Mouse (Mus musculus): ENCODE measurements around the gene Pde10a. TPM values are rescaled to one million over a fixed set of nuclear protein-coding genes. Genes with fewer than 3 reads are reported as not detected.

The Pde10a gene
- polyA plus RNA-seq, 1 experiment = 26.2 TPM

DNA sequence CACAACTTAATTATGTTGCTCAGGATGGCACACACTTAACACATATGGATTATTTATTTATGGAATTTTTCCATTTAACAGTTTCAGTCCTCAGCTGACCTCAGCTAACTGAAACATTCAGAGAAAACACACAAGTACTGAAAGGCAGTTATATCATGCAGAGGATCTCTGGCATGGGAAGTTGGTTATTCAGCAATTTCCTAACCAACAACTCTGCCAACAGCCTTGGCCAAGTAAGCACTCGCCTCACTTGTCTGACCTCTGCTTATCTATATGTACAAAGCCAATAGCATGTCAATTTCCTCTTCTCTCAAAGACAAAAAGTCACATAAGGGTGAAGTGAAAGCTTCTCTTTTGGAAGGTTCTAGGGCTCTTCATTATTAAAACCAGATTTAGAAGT lies 244.0 kb downstream of the Pde10a start:
- Histone ChIP-seq H3K36me3 (ENCODE audit: control insufficient read depth, insufficient read depth, low read length) (no peaks in the 10 kb centered on the region), H3K27ac (ENCODE audit: control insufficient read depth, insufficient read depth, low read depth, low read length) (no peak overlapping the region), H3K4me1 (ENCODE audit: control insufficient read depth, insufficient read depth, low read length) (no peaks in the 10 kb centered on the region), H3K4me3 (ENCODE audit: control insufficient read depth, low read depth, low read length) (no peak overlapping the region), H3K27me3 (ENCODE audit: control insufficient read depth, insufficient read depth, low read length) (no peaks in the 10 kb centered on the region)
- no peak for TF ChIP-seq POLR2A (IDR thresholded peaks at IDR 0.05; ENCODE audit: control insufficient read depth, low read depth, low read length)
- no peak for TF ChIP-seq CTCF (IDR thresholded peaks at IDR 0.05; ENCODE audit: control insufficient read depth, insufficient read depth, insufficient replicate concordance, low read depth, low read length)

DNA sequence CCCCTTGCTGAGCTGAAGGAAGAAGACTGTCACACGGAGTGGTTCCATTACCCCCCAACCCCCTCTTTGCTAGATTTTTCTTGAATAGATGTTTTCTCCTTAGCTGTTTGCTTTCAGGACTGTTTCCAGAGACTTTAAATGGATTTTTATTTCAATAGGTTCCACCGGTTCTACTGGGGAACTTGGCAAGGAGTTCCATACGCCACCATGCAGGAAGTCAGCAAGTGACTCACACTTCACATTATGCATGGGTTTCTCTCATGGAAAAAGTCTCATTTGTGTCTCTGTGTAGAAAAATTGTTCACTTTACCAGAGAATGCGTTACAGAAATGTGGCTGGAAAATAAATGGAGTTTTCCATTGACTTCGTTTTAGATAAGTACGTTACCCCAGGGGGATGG lies 248.2 kb downstream of the Pde10a start:
- Histone ChIP-seq H3K36me3 (ENCODE audit: control insufficient read depth, insufficient read depth, low read length) (no peaks in the 10 kb centered on the region), H3K27me3 (ENCODE audit: control insufficient read depth, insufficient read depth, low read length) (no peaks in the 10 kb centered on the region), H3K27ac (ENCODE audit: control insufficient read depth, insufficient read depth, low read depth, low read length) (no peak overlapping the region), H3K4me1 (ENCODE audit: control insufficient read depth, insufficient read depth, low read length) (no peaks in the 10 kb centered on the region), H3K4me3 (ENCODE audit: control insufficient read depth, low read depth, low read length) (no peak overlapping the region)
- no peak for TF ChIP-seq CTCF (IDR thresholded peaks at IDR 0.05; ENCODE audit: control insufficient read depth, insufficient read depth, insufficient replicate concordance, low read depth, low read length)
- no peak for TF ChIP-seq POLR2A (IDR thresholded peaks at IDR 0.05; ENCODE audit: control insufficient read depth, low read depth, low read length)

DNA sequence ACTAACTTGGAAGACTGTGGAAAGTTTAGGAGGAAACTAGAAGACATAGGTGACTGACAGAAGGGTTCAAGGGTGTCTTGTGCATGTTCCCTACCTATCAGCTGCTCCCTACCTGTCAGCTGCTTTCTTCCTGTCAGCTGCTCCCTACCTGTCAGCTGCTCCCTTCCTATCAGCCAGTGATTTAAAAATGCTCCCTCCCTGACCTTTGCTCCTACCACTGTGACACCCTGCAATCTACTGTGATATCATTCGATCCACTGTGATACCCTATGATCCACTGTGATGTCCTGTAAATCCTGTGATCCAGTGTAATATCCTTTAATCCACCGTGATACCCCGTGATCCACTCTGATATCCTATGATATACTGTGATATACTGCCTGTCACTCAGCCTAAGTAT lies 249.1 kb downstream of the Pde10a start:
- no peaks in the 10 kb centered on the region for H3K27me3 ChIP-seq (ENCODE audit: control insufficient read depth, insufficient read depth, low read length)
- peak overlapping the region; percentile 28; the same call in 1 of the 2 replicates for H3K4me3 ChIP-seq (ENCODE audit: control insufficient read depth, low read depth, low read length)
- H3K36me3 ChIP-seq (ENCODE audit: control insufficient read depth, insufficient read depth, low read length) = no peaks in the 10 kb centered on the region
- TF ChIP-seq POLR2A (IDR thresholded peaks at IDR 0.05; ENCODE audit: control insufficient read depth, low read depth, low read length) (no peak), CTCF (IDR thresholded peaks at IDR 0.05; ENCODE audit: control insufficient read depth, insufficient read depth, insufficient replicate concordance, low read depth, low read length) (no peak)
- no peak overlapping the region for H3K27ac ChIP-seq (ENCODE audit: control insufficient read depth, insufficient read depth, low read depth, low read length)
- no peaks in the 10 kb centered on the region for H3K4me1 ChIP-seq (ENCODE audit: control insufficient read depth, insufficient read depth, low read length)

DNA sequence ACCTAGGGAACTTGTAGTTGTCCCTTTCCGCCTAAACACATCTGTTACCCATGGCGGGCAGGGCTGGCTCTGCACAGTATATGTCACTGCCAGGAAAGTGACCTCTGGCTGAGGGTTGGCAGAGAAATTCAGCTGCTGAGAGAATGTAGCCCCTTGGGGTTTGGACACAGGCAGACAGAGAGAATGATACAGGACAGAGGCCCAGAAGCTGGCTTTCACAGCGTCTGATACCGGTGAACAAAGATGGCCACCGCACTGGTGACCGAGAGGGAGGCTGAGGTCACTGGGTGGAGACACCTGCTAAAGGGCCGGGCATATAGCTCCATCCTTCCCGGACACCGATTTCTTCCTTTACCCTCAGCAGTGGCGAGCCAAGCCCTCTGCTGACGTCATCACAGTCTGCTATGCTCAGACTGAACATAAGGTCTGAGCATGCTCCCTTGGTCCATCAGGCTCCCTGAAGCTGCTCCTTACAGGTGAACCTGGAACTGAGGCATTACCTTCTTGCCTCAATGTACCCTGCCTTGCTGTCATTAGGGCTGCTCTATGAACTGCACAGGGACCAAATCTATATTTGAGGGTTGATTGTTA lies 250.5 kb downstream of the Pde10a start:
- no peak for TF ChIP-seq CTCF (IDR thresholded peaks at IDR 0.05; ENCODE audit: control insufficient read depth, insufficient read depth, insufficient replicate concordance, low read depth, low read length)
- no peak for TF ChIP-seq POLR2A (IDR thresholded peaks at IDR 0.05; ENCODE audit: control insufficient read depth, low read depth, low read length)
- Histone ChIP-seq H3K4me1 (ENCODE audit: control insufficient read depth, insufficient read depth, low read length) (no peaks in the 10 kb centered on the region), H3K36me3 (ENCODE audit: control insufficient read depth, insufficient read depth, low read length) (no peaks in the 10 kb centered on the region), H3K27me3 (ENCODE audit: control insufficient read depth, insufficient read depth, low read length) (no peaks in the 10 kb centered on the region), H3K4me3 (ENCODE audit: control insufficient read depth, low read depth, low read length) (no peak overlapping the region), H3K27ac (ENCODE audit: control insufficient read depth, insufficient read depth, low read depth, low read length) (no peak overlapping the region)

DNA sequence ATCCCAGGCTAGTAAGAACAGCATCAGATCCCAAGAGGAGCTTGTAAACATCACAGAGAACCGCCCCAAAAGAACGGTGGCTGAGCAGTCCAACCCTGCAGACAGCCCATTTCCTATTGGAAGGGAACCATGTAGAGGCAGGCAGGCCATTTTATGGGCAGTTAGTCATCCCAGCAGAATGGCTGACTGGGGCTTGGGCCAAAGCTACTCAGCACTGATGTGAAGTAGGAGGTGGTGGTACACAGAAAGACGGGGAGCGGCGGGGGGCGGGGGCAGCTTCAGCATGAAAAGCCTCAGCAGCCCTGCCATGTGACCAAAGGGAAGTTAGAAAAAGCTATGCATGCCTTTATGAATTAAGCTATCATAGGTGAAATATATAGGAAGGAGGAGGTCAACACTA lies 252.5 kb downstream of the Pde10a start:
- no peak for TF ChIP-seq CTCF (IDR thresholded peaks at IDR 0.05; ENCODE audit: control insufficient read depth, insufficient read depth, insufficient replicate concordance, low read depth, low read length)
- no peak for TF ChIP-seq POLR2A (IDR thresholded peaks at IDR 0.05; ENCODE audit: control insufficient read depth, low read depth, low read length)
- Histone ChIP-seq H3K27me3 (ENCODE audit: control insufficient read depth, insufficient read depth, low read length) (no peaks in the 10 kb centered on the region), H3K27ac (ENCODE audit: control insufficient read depth, insufficient read depth, low read depth, low read length) (no peak overlapping the region), H3K4me3 (ENCODE audit: control insufficient read depth, low read depth, low read length) (no peak overlapping the region), H3K4me1 (ENCODE audit: control insufficient read depth, insufficient read depth, low read length) (no peaks in the 10 kb centered on the region), H3K36me3 (ENCODE audit: control insufficient read depth, insufficient read depth, low read length) (no peaks in the 10 kb centered on the region)

DNA sequence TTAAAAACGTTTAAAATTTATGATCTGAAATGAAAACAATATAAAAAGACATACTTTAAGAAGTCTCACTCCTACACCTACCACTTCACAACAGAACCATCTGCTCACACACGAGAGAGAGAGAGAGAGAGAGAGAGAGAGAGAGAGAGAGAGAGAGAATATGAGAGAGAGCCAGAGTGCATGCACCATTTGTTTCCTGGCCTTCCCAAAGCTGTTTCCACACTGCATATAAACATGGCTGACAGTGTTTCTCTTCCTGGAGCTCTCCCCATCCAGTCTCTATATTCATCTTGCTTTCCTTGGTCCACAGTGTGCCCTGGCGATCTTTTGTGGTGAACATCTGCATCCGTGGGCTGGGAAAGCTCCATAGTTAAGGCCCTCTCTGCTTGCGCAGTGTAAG lies 253.7 kb downstream of the Pde10a start:
- H3K36me3 ChIP-seq (ENCODE audit: control insufficient read depth, insufficient read depth, low read length) = no peaks in the 10 kb centered on the region
- H3K27me3 ChIP-seq (ENCODE audit: control insufficient read depth, insufficient read depth, low read length) = no peaks in the 10 kb centered on the region
- no peak overlapping the region for H3K4me3 ChIP-seq (ENCODE audit: control insufficient read depth, low read depth, low read length)
- H3K4me1 ChIP-seq (ENCODE audit: control insufficient read depth, insufficient read depth, low read length) = no peaks in the 10 kb centered on the region
- no peak for TF ChIP-seq CTCF (IDR thresholded peaks at IDR 0.05; ENCODE audit: control insufficient read depth, insufficient read depth, insufficient replicate concordance, low read depth, low read length)
- no peak overlapping the region for H3K27ac ChIP-seq (ENCODE audit: control insufficient read depth, insufficient read depth, low read depth, low read length)

DNA sequence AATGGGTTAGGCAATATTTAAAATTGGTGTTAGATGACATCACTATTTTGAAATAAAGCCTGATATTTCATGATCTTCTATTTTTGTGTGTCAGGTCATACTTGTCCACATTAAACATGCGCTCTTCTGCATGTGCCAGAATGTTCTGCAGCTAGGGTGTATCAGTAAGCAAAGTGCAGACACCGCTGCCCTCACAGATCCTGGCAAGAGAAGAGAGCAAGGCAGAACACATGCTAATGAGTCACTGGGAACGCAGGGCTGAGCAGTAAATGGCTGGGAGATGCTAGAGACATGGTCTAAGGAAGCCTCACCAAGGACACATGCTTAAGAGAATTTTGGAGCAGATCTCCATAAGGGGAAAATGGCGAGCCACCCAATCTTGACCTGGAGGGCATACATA lies 255.3 kb downstream of the Pde10a start:
- H3K36me3 ChIP-seq (ENCODE audit: control insufficient read depth, insufficient read depth, low read length) = no peaks in the 10 kb centered on the region
- no peaks in the 10 kb centered on the region for H3K27me3 ChIP-seq (ENCODE audit: control insufficient read depth, insufficient read depth, low read length)
- H3K4me1 ChIP-seq (ENCODE audit: control insufficient read depth, insufficient read depth, low read length) = no peaks in the 10 kb centered on the region
- H3K4me3 ChIP-seq (ENCODE audit: control insufficient read depth, low read depth, low read length) = no peak overlapping the region
- H3K27ac ChIP-seq (ENCODE audit: control insufficient read depth, insufficient read depth, low read depth, low read length) = no peak overlapping the region
- no peak for TF ChIP-seq CTCF (IDR thresholded peaks at IDR 0.05; ENCODE audit: control insufficient read depth, insufficient read depth, insufficient replicate concordance, low read depth, low read length)
- no peak for TF ChIP-seq POLR2A (IDR thresholded peaks at IDR 0.05; ENCODE audit: control insufficient read depth, low read depth, low read length)

DNA sequence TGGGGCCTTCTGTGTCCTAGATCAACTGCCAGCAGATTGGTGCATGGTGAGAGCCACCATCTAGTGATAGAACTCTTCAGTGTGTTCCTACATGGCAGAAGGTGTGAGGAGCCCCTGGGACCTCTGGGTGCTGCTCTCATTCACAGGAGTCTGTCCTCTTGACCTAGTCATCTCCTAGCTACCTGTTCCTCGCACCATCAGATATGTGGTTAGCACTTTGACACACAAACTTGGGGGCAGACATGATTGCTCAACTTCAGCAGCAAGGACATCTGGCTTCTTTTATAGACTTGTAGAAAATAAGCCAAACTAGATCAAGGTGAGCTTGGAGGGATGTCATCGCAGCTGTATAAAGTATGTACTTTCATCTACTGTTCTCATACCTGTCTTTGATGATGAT lies 255.9 kb downstream of the Pde10a start:
- no peak overlapping the region for H3K4me3 ChIP-seq (ENCODE audit: control insufficient read depth, low read depth, low read length)
- H3K27ac ChIP-seq (ENCODE audit: control insufficient read depth, insufficient read depth, low read depth, low read length) = no peak overlapping the region
- no peaks in the 10 kb centered on the region for H3K27me3 ChIP-seq (ENCODE audit: control insufficient read depth, insufficient read depth, low read length)
- H3K36me3 ChIP-seq (ENCODE audit: control insufficient read depth, insufficient read depth, low read length) = no peaks in the 10 kb centered on the region
- no peaks in the 10 kb centered on the region for H3K4me1 ChIP-seq (ENCODE audit: control insufficient read depth, insufficient read depth, low read length)
- no peak for TF ChIP-seq POLR2A (IDR thresholded peaks at IDR 0.05; ENCODE audit: control insufficient read depth, low read depth, low read length)
- TF ChIP-seq CTCF (IDR thresholded peaks at IDR 0.05; ENCODE audit: control insufficient read depth, insufficient read depth, insufficient replicate concordance, low read depth, low read length) = no peak
